Mouse (Mus musculus) ovary, adult 18-20 months (tissue): Measurements from ENCODE around the gene Zfr.
"Not testable (repeated sequence)": the region's sequence is repeated elsewhere in the genome, so short reads cannot be mapped to it uniquely, and the experiment has no call there.

ENCODE experiments used
- DNase-seq: peaks from one replicate; pipeline ENCODE4 v3.0.0; 2022; ENCODE audit warnings: low spot score, mixed read lengths

Gene Zfr

GRCm38 (mm10) chr15:12194817-12195735 is 77.4 kb downstream of the Zfr start:
- no peak for DNase-seq

GRCm38 (mm10) chr15:12195966-12196365 is 78.3 kb downstream of the Zfr start:
- no peak for DNase-seq

- DNase-seq, result no peak
Measured at GRCm38 (mm10) chr15:12196410-12197191, 79.0 kb downstream of the Zfr start.

GRCm38 (mm10) chr15:12197361-12197760 is 79.7 kb downstream of the Zfr start:
- DNase-seq, result no peak

GRCm38 (mm10) chr15:12200021-12200420 is 82.4 kb downstream of the Zfr start:
- no peak for DNase-seq

- DNase-seq, result no peak
Measured at GRCm38 (mm10) chr15:12201856-12202255, 84.2 kb downstream of the Zfr start.

GRCm38 (mm10) chr15:12202456-12202855 is 84.8 kb downstream of the Zfr start:
- DNase-seq, result no peak

- DNase-seq, result not testable (repeated sequence)
Measured at GRCm38 (mm10) chr15:12203008-12203407, 85.4 kb downstream of the Zfr start.

- no peak for DNase-seq
Measured at GRCm38 (mm10) chr15:12203512-12204318, 86.1 kb downstream of the Zfr start.

- DNase-seq, result peak; percentile 99
Measured at GRCm38 (mm10) chr15:12204319-12205159, 86.9 kb downstream of the Zfr start, which contains the start of gene Mtmr12. Mtmr12 (plus strand) TSS chr15:12205028.

- DNase-seq, result no peak
Measured at GRCm38 (mm10) chr15:12205160-12205901, 87.7 kb downstream of the Zfr start.

GRCm38 (mm10) chr15:12205902-12206645 is 88.4 kb downstream of the Zfr start:
- no peak for DNase-seq

GRCm38 (mm10) chr15:12206646-12207222 is 89.1 kb downstream of the Zfr start:
- no peak for DNase-seq

- DNase-seq, result no peak
Measured at GRCm38 (mm10) chr15:12207556-12208090, 90.0 kb downstream of the Zfr start.

GRCm38 (mm10) chr15:12211577-12211976 is 93.9 kb downstream of the Zfr start:
- DNase-seq, result no peak

GRCm38 (mm10) chr15:12212266-12212665 is 94.6 kb downstream of the Zfr start:
- DNase-seq, result no peak

- no peak for DNase-seq
Measured at GRCm38 (mm10) chr15:12214531-12215414, 97.1 kb downstream of the Zfr start.

GRCm38 (mm10) chr15:12215415-12215718 is 97.7 kb downstream of the Zfr start:
- DNase-seq, result no peak
